Mouse (Mus musculus) G1E (cell line): ENCODE measurements around the gene Ctrl. TPM values are rescaled to one million over a fixed set of nuclear protein-coding genes. Genes with fewer than 3 reads are reported as not detected.

Experiments
- ATAC-seq: 2 replicates; pipeline ENCODE4 v1.8.0; 2016; ENCODE audit warnings: mild to moderate bottlenecking; ENCODE audit not compliant: insufficient number of reproducible peaks, poor library complexity, low FRiP score, severe bottlenecking; ENCODE audit errors: extremely low read depth
- DNase-seq: peaks from one replicate; pipeline ENCODE4 v3.0.0; 2012; ENCODE audit warnings: low spot score
- H3K27me3 ChIP-seq: 2 replicates; pipeline ENCODE4 v1.6.1; 2012; ENCODE audit warnings: mild to moderate bottlenecking, low read length, inconsistent platforms; ENCODE audit not compliant: insufficient read depth
- H3K36me3 ChIP-seq: replicated peaks from 2 replicates; pipeline ENCODE3; 2012; ENCODE audit warnings: mild to moderate bottlenecking, inconsistent platforms
- H3K4me1 ChIP-seq: 2 replicates; pipeline ENCODE4 v1.6.1; 2012; ENCODE audit warnings: low read depth, low read length, inconsistent platforms, mixed read lengths; ENCODE audit not compliant: insufficient read depth
- H3K4me3 ChIP-seq: 2 replicates; pipeline ENCODE4 v1.5.1; 2012; ENCODE audit warnings: low read depth, mild to moderate bottlenecking, inconsistent platforms, low read length, moderate library complexity, mixed read lengths
- H3K9me3 ChIP-seq: replicated peaks from 2 replicates; pipeline ENCODE4 v1.6.1; 2012; ENCODE audit warnings: inconsistent platforms
- CTCF ChIP-seq: IDR thresholded peaks from 2 replicates; pipeline ENCODE4 v1.5.1; 2012; ENCODE audit warnings: low read depth, low read length, inconsistent platforms, mixed read lengths
- GATA1 ChIP-seq: IDR thresholded peaks from 2 replicates; pipeline ENCODE4 v1.6.1; 2012; ENCODE audit warnings: borderline replicate concordance, low read length, inconsistent platforms, mixed read lengths
- GATA2 ChIP-seq: IDR thresholded peaks from 2 replicates; pipeline ENCODE4 v1.6.1; 2012; ENCODE audit warnings: low read depth, low read length, inconsistent platforms, borderline replicate concordance
- POLR2AphosphoS5 ChIP-seq: IDR thresholded peaks from 2 replicates; pipeline ENCODE4 v1.6.1; 2012; ENCODE audit warnings: low read depth, low read length, inconsistent platforms; ENCODE audit not compliant: insufficient replicate concordance
- TAL1 ChIP-seq: conservative IDR thresholded peaks from 2 replicates; pipeline ENCODE4 v1.6.1; 2012; ENCODE audit warnings: low read depth, low read length, inconsistent platforms, mixed read lengths
- polyA plus RNA-seq: library from polyadenylated mRNA; stranded (reverse); fragments of >175 nt; gene quantifications from 2 replicates; pipeline ENCODE4 v1.2.3, GENCODE M21; 2012
- total RNA-seq, 2 experiments: library from RNA; stranded (forward) in 1 of 2; stranded (reverse) in 1 of 2; fragments of 200-1000 nt in 1 of 2; fragments of >200 nt in 1 of 2; fragmentation: Nextera tagmentation in 1 of 2; gene quantifications; 2 replicates each; pipeline ENCODE4 v1.2.3; 2014 to 2017

Ctrl gene
- total and polyA plus RNA-seq, 3 experiments = 0.14 to 0.38 TPM; not detected in 1

DNA sequence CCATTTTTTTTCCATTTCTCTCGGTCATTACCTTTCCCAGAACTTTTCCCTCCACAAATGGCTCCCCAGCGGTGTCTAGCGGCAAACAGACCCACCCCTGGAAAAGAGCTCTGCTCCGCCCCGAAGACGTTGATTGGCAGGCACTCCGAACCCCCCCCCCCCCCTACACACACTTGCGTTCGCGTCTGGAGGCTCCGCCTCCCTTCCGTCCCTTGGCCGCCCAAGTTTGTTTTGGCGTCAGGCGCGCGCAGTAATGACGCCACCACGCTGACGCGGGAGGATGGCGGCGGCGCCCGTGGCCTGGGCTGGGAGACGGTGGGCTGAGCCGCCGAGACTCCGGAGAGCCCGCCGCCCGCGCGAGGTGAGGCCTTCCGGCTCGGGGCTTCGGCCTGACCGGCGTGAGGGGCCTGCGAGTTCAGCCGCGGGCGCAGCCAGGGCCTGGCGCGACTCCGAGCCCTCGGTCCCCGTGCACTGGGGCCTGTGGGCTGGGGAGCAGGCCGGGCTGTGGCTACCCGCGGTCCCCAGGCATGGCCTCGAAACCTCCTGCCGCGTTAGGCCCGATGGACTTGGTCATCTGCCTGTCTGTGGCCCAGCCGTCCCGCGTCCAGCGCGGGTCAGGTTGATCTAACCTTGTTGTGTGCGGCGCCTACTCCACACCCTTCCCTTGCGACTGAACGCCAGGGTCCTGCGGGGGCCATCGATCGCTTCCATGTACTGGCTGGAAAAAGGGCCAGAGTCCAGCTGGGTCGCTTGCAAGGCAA is 33.3 kb downstream of the Ctrl start, which contains the start of gene Pskh1:
TSS of gene Pskh1 (plus strand) at position 262 of the 761 bp plus-strand sequence.
- peaks cover 34% of the 10 kb centered on the region for H3K36me3 ChIP-seq
- H3K4me3 ChIP-seq = peak within 1 kb of the TSS; percentile 100
- ATAC-seq = peak; percentile 77

DNA sequence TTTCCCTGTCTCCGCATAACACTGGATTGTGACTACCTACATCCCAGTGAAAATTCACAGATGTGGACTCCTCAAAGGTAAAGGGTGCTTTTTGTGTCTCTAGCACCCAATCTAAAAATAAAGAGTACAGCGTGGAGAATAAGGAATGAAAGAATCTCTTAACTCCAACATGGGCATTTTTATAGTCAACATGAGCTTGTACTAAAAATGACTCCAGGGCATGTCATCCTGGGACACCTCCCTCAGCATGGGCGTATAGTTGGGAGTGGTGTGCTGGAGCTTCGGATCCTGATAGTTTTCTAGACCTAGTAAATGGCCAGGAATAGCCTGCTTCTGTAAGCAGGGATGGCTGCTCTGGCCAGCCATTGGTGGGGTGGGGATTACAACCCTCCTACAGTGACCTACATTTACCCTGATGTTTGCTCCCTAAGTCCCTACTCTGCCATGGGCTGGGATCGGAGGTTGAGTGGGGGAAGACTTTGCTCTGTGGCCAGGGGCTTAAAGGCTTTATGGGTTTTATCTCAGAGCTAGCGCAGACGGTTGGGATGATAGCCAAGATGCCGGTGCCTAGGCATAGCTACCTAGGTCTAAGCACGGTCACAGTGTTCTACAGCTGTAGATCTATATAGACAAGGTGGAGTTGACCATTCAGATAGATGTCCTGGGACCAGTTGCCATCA is 35.7 kb downstream of the Ctrl start:
- H3K27me3 ChIP-seq = no peaks in the 10 kb centered on the region
- ATAC-seq (no peak), DNase-seq (no peak)
- H3K4me1 ChIP-seq = peaks cover 12% of the 10 kb centered on the region
- TF ChIP-seq GATA2 (no peak), TAL1 (no peak), POLR2AphosphoS5 (no peak), GATA1 (no peak), CTCF (no peak)
- H3K9me3 ChIP-seq = no peaks in the 10 kb centered on the region
- no peak overlapping the region for H3K4me3 ChIP-seq
- peaks cover 44% of the 10 kb centered on the region for H3K36me3 ChIP-seq

More for the DNA sequence above, 33.3 kb downstream of the Ctrl start, which contains the start of gene Pskh1:
- no peaks in the 10 kb centered on the region for H3K27me3 ChIP-seq
- TF ChIP-seq GATA2 (no peak), POLR2AphosphoS5 (no peak), GATA1 (no peak), CTCF (no peak), TAL1 (no peak)
- peak; percentile 91 for DNase-seq
- peaks cover 12% of the 10 kb centered on the region for H3K4me1 ChIP-seq
- no peaks in the 10 kb centered on the region for H3K9me3 ChIP-seq

GRCm38 (mm10) chr8:105893339-105893738 is 40.3 kb downstream of the Ctrl start, which contains the start of gene Nrn1l:
Nrn1l (plus strand) TSS chr8:105893567.
- Histone ChIP-seq H3K9me3 (no peaks in the 10 kb centered on the region), H3K4me1 (peaks cover 3% of the 10 kb centered on the region), H3K27me3 (no peaks in the 10 kb centered on the region), H3K36me3 (peaks cover 80% of the 10 kb centered on the region), H3K4me3 (no peak within 1 kb of the TSS)
- no peak for TF ChIP-seq CTCF
- no peak for TF ChIP-seq GATA1
- TF ChIP-seq GATA2 = no peak
- TF ChIP-seq TAL1 = no peak
- no peak for TF ChIP-seq POLR2AphosphoS5
- peak; percentile 29 for DNase-seq
- ATAC-seq = no peak

- Histone ChIP-seq H3K4me3 (no peak overlapping the region), H3K9me3 (no peaks in the 10 kb centered on the region), H3K4me1 (peaks cover 3% of the 10 kb centered on the region), H3K36me3 (peaks cover 90% of the 10 kb centered on the region), H3K27me3 (no peaks in the 10 kb centered on the region)
- TF ChIP-seq TAL1 (no peak), GATA1 (no peak), GATA2 (no peak), CTCF (no peak), POLR2AphosphoS5 (no peak)
- peak; percentile 17 for DNase-seq
- no peak for ATAC-seq
These were observed 41.2 kb downstream of the Ctrl start for GRCm38 (mm10) chr8:105892432-105892831.

- Histone ChIP-seq H3K27me3 (no peaks in the 10 kb centered on the region), H3K9me3 (no peaks in the 10 kb centered on the region), H3K4me3 (no peak overlapping the region), H3K4me1 (peaks cover 3% of the 10 kb centered on the region), H3K36me3 (peaks cover 99% of the 10 kb centered on the region)
- TF ChIP-seq GATA2 (no peak), POLR2AphosphoS5 (no peak), CTCF (no peak)
- ATAC-seq = no peak
- DNase-seq = no peak
These were observed 42.8 kb downstream of the Ctrl start for GRCm38 (mm10) chr8:105890870-105891269.

DNA sequence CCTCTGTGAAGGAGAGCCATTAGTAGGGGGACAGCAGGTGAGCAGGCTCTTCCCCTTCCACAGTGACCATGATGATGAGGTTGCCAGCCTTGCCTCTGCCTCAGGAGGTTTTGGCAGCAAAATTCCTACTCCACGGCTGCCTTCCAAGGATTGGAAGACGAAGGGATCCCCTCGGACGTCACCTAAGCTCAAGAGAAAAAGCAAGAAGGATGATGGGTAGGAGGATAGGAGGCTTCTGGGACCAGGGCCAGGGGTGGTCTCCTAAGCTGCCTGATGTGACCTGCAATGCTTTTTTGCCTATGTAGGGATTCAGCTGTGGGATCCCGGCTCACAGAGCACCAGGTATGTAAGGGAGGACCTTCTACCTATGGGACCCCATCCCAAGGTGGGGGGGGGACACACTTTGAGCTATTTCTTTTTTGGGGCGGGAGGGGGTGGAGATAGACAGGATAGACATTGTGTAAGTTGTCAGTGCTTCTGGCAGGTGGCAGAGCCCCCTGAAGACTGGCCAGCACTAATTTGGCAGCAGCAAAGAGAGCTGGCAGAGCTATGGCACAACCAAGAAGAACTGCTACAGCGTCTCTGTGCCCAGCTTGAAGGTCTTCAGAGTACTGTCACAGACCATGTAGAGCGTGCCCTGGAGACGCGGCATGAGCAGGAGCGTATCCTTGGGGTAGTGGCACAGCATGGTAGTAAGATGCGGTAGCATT is 43.8 kb downstream of the Ctrl start:
- Histone ChIP-seq H3K4me1 (peaks cover 3% of the 10 kb centered on the region), H3K36me3 (peaks cover 99% of the 10 kb centered on the region), H3K27me3 (no peaks in the 10 kb centered on the region), H3K9me3 (no peaks in the 10 kb centered on the region), H3K4me3 (no peak overlapping the region)
- TF ChIP-seq GATA2 (no peak), GATA1 (no peak), TAL1 (no peak), POLR2AphosphoS5 (no peak), CTCF (no peak)
- DNase-seq (no peak), ATAC-seq (no peak)

Other genes starting within 250 kb of the Ctrl start
Only the 20 nearest of the 25 such genes appear.
- gene Enkd1, start 225.7 kb downstream of the Ctrl start, total RNA-seq (2014; fragmentation: Nextera tagmentation) = 9.5 and 16.8 TPM in 2 replicates
- 10.5 and 13.6 TPM in 2 replicates for gene Enkd1, start 225.7 kb downstream of the Ctrl start, total RNA-seq (2017)
- gene Enkd1, start 225.7 kb downstream of the Ctrl start, polyA plus RNA-seq = 52.5 and 62.1 TPM in 2 replicates
- gene Gfod2, start 175.2 kb downstream of the Ctrl start, total RNA-seq (2014; fragmentation: Nextera tagmentation) = 0.92 and 4.4 TPM in 2 replicates
- 1.8 and 4.9 TPM in 2 replicates for gene Gfod2, start 175.2 kb downstream of the Ctrl start, total RNA-seq (2017)
- 2.6 and 3.0 TPM in 2 replicates for gene Gfod2, start 175.2 kb downstream of the Ctrl start, polyA plus RNA-seq
- 35.6 and 114 TPM in 2 replicates for gene Ranbp10, start 106.5 kb downstream of the Ctrl start, total RNA-seq (2014; fragmentation: Nextera tagmentation)
- 12.5 and 14.3 TPM in 2 replicates for gene Ranbp10, start 106.5 kb downstream of the Ctrl start, total RNA-seq (2017)
- gene Ranbp10, start 106.5 kb downstream of the Ctrl start, polyA plus RNA-seq = 22.1 and 29.3 TPM in 2 replicates
- not detected in 2 replicates for gene Tsnaxip1, start 106.1 kb downstream of the Ctrl start, total RNA-seq (2014; fragmentation: Nextera tagmentation)
- gene Tsnaxip1, start 106.1 kb downstream of the Ctrl start, total RNA-seq (2017) = 0.06 and 0.16 TPM in 2 replicates
- gene Tsnaxip1, start 106.1 kb downstream of the Ctrl start, polyA plus RNA-seq = not detected in 2 replicates
- 25.2 and 31.4 TPM in 2 replicates for gene Cenpt, start 80.6 kb downstream of the Ctrl start, total RNA-seq (2014; fragmentation: Nextera tagmentation)
- gene Cenpt, start 80.6 kb downstream of the Ctrl start, total RNA-seq (2017) = 14.4 and 14.6 TPM in 2 replicates
- 12.7 and 12.9 TPM in 2 replicates for gene Cenpt, start 80.6 kb downstream of the Ctrl start, polyA plus RNA-seq
- gene Thap11, start 78.7 kb downstream of the Ctrl start, total RNA-seq (2014; fragmentation: Nextera tagmentation) = 18.1 and 22.5 TPM in 2 replicates
- 35.8 and 42.5 TPM in 2 replicates for gene Thap11, start 78.7 kb downstream of the Ctrl start, total RNA-seq (2017)
- 31.7 and 34.2 TPM in 2 replicates for gene Thap11, start 78.7 kb downstream of the Ctrl start, polyA plus RNA-seq
- 378 and 465 TPM in 2 replicates for gene Nutf2, start 73.3 kb downstream of the Ctrl start, total RNA-seq (2014; fragmentation: Nextera tagmentation)
- gene Nutf2, start 73.3 kb downstream of the Ctrl start, total RNA-seq (2017) = 87.1 and 116 TPM in 2 replicates
- gene Nutf2, start 73.3 kb downstream of the Ctrl start, polyA plus RNA-seq = 284 and 322 TPM in 2 replicates
- gene Edc4, start 53.0 kb downstream of the Ctrl start, total RNA-seq (2014; fragmentation: Nextera tagmentation) = 32.7 and 53.4 TPM in 2 replicates
- 39.7 and 43.0 TPM in 2 replicates for gene Edc4, start 53.0 kb downstream of the Ctrl start, total RNA-seq (2017)
- 27.4 and 29.7 TPM in 2 replicates for gene Edc4, start 53.0 kb downstream of the Ctrl start, polyA plus RNA-seq
- not detected in 2 replicates for gene Nrn1l, start 40.3 kb downstream of the Ctrl start, total RNA-seq (2014; fragmentation: Nextera tagmentation)
- gene Nrn1l, start 40.3 kb downstream of the Ctrl start, total RNA-seq (2017) = 0.38 TPM in 1 of 2 replicates, not detected in the other
- gene Nrn1l, start 40.3 kb downstream of the Ctrl start, polyA plus RNA-seq = 1.5 and 1.8 TPM in 2 replicates
- gene Pskh1, start 33.4 kb downstream of the Ctrl start, total RNA-seq (2014; fragmentation: Nextera tagmentation) = 26.1 and 32.1 TPM in 2 replicates
- 21.3 and 22.7 TPM in 2 replicates for gene Pskh1, start 33.4 kb downstream of the Ctrl start, total RNA-seq (2017)
- gene Pskh1, start 33.4 kb downstream of the Ctrl start, polyA plus RNA-seq = 13.1 and 19.5 TPM in 2 replicates
- 14.4 and 16.3 TPM in 2 replicates for gene Psmb10, start 4.6 kb upstream of the Ctrl start, total RNA-seq (2014; fragmentation: Nextera tagmentation)
- gene Psmb10, start 4.6 kb upstream of the Ctrl start, total RNA-seq (2017) = 15.3 and 19.7 TPM in 2 replicates
- 125 and 148 TPM in 2 replicates for gene Psmb10, start 4.6 kb upstream of the Ctrl start, polyA plus RNA-seq
- 0.92 TPM in 1 of 2 replicates, not detected in the other for gene Lcat, start 9.5 kb upstream of the Ctrl start, total RNA-seq (2014; fragmentation: Nextera tagmentation)
- gene Lcat, start 9.5 kb upstream of the Ctrl start, total RNA-seq (2017) = 0.17 and 0.22 TPM in 2 replicates
- 0.29 and 0.40 TPM in 2 replicates for gene Lcat, start 9.5 kb upstream of the Ctrl start, polyA plus RNA-seq
- gene Slc12a4, start 32.2 kb upstream of the Ctrl start, total RNA-seq (2014; fragmentation: Nextera tagmentation) = 3.7 and 4.4 TPM in 2 replicates
- 6.6 and 7.2 TPM in 2 replicates for gene Slc12a4, start 32.2 kb upstream of the Ctrl start, total RNA-seq (2017)
- 7.4 and 8.7 TPM in 2 replicates for gene Slc12a4, start 32.2 kb upstream of the Ctrl start, polyA plus RNA-seq
- not detected in 2 replicates for gene Dpep3, start 45.6 kb upstream of the Ctrl start, total RNA-seq (2014; fragmentation: Nextera tagmentation)
- 0.05 TPM in 1 of 2 replicates, not detected in the other for gene Dpep3, start 45.6 kb upstream of the Ctrl start, total RNA-seq (2017)
- gene Dpep3, start 45.6 kb upstream of the Ctrl start, polyA plus RNA-seq = not detected in 2 replicates
- 20.9 and 21.7 TPM in 2 replicates for gene Dus2, start 57.5 kb upstream of the Ctrl start, total RNA-seq (2014; fragmentation: Nextera tagmentation)
- 14.2 and 18.3 TPM in 2 replicates for gene Dus2, start 57.5 kb upstream of the Ctrl start, total RNA-seq (2017)
- gene Dus2, start 57.5 kb upstream of the Ctrl start, polyA plus RNA-seq = 3.6 and 3.9 TPM in 2 replicates
- gene Dpep2nb, start 72.1 kb upstream of the Ctrl start, total RNA-seq (2014; fragmentation: Nextera tagmentation) = not detected in 2 replicates
- 0.16 TPM in 1 of 2 replicates, not detected in the other for gene Dpep2nb, start 72.1 kb upstream of the Ctrl start, total RNA-seq (2017)
- gene Dpep2nb, start 72.1 kb upstream of the Ctrl start, polyA plus RNA-seq = not detected in 2 replicates
- gene Ddx28, start 78.0 kb upstream of the Ctrl start, total RNA-seq (2014; fragmentation: Nextera tagmentation) = 9.9 TPM in 2 replicates
- gene Ddx28, start 78.0 kb upstream of the Ctrl start, total RNA-seq (2017) = 18.6 and 19.4 TPM in 2 replicates
- gene Ddx28, start 78.0 kb upstream of the Ctrl start, polyA plus RNA-seq = 22.6 and 26.0 TPM in 2 replicates
- gene Nfatc3, start 125.0 kb upstream of the Ctrl start, total RNA-seq (2014; fragmentation: Nextera tagmentation) = 189 and 192 TPM in 2 replicates
- 29.6 and 31.0 TPM in 2 replicates for gene Nfatc3, start 125.0 kb upstream of the Ctrl start, total RNA-seq (2017)
- gene Nfatc3, start 125.0 kb upstream of the Ctrl start, polyA plus RNA-seq = 13.0 and 15.0 TPM in 2 replicates
- gene Esrp2, start 203.1 kb upstream of the Ctrl start, total RNA-seq (2014; fragmentation: Nextera tagmentation) = not detected in 2 replicates
- gene Esrp2, start 203.1 kb upstream of the Ctrl start, total RNA-seq (2017) = 0.06 TPM in 1 of 2 replicates, not detected in the other
- gene Esrp2, start 203.1 kb upstream of the Ctrl start, polyA plus RNA-seq = not detected in 2 replicates
- 0.83 TPM in 1 of 2 replicates, not detected in the other for gene Pla2g15, start 216.5 kb upstream of the Ctrl start, total RNA-seq (2014; fragmentation: Nextera tagmentation)
- gene Pla2g15, start 216.5 kb upstream of the Ctrl start, total RNA-seq (2017) = 0.55 and 1.5 TPM in 2 replicates
- 0.29 and 0.39 TPM in 2 replicates for gene Pla2g15, start 216.5 kb upstream of the Ctrl start, polyA plus RNA-seq